Mouse (Mus musculus): Measurements from ENCODE around the gene Gbf1.

Gene Gbf1

DNA sequence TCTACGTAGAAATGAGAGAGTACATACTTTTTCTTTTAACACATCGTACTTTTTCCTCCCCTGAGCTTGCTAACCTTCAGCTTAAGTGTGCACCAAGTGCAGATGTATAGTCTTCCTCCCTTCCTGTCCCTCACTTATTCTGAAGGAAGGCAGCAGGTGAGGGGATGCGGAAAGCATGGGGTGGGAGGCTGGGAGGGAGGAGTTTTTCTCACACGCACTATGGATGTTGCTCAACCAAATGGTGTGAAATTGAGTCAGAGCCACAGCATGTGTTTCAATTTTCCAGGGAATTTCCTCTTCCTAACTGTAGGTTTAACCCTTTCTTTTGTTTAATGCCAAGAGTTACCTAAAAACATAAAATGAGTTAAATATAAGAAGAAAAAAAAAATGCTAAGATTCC lies 70.8 kb downstream of the Gbf1 start:
- no peak for DNase-seq (ENCODE audit: extremely low read depth, low read depth)

DNA sequence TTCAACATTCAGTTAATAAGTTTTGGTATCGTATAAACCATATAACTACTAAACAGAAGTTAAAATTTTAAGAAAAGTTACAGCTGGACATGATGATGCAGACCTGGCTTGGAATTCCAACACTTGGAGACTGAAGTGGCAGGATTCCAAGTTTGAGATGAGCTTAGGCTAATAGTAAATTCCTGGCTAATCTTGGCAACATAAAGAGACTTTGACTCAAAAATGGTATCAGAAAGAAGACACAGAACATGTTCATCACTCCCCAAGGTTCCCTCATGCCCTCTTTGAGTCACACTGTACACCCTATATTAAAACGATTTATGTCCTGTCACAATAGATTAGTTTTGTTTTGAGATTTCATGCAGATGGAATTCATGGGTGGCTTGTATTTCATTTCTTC lies 72.6 kb downstream of the Gbf1 start:
- no peak for DNase-seq (ENCODE audit: extremely low read depth, low read depth)

DNA sequence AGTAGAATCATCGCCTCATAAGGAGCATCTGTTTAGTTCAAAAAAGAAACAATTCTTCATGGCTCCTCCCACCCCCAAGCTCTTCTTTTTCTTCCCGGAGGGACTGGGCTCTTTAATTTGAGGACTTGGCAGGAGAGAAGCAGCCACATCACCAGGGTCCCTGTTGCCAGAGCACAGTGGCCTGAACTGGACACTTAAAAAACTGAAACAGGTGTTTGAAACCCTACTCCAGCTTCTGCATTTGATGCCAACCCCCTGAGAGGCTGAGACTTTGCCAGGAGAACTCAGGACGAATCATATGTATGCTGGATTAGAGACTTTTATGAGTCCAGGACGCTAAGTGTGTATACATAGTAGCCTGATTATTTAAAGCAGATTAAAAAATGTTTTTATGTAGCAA lies 73.2 kb downstream of the Gbf1 start:
- no peak for DNase-seq (ENCODE audit: extremely low read depth, low read depth)

DNA sequence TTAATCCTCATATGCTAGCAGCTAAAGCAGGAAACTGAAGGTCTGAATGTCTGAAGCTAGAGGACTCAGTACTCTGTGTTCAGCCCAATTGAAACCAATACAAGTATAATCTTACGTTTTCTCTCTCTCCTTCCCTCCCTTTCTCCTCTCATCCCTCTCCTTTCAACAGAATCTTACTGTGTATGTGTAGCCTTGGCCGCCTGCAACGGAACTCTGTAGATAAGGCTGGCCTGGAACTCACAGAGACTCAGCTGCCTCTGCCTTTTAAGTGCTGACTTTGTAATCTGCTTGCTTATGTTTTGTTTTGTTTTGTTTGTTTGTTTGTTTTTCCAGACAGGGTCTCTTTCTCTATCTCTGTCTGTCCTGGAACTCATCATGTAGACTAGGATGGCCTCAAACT lies 74.0 kb downstream of the Gbf1 start:
- DNase-seq (ENCODE audit: extremely low read depth, low read depth) = peak; percentile 44

DNA sequence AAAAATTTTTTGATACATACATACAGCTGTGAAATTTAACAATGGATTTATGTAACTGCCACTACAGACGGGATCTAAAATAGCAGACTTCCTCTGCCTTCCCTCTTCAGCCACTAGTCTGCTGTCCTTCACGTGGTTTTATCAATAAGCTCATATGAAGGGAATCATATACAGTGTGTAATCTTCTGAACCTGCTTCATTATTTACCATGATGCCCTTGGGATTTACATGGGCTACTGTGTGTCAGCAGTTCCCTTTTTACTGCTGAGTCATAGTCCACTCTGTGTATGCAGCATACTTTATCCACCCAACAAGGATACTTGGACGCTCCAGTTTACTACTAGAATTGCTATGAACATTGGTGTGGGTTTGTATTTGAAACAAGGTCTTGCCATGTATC lies 75.0 kb downstream of the Gbf1 start:
- peak; percentile 69 for DNase-seq (ENCODE audit: extremely low read depth, low read depth)

DNA sequence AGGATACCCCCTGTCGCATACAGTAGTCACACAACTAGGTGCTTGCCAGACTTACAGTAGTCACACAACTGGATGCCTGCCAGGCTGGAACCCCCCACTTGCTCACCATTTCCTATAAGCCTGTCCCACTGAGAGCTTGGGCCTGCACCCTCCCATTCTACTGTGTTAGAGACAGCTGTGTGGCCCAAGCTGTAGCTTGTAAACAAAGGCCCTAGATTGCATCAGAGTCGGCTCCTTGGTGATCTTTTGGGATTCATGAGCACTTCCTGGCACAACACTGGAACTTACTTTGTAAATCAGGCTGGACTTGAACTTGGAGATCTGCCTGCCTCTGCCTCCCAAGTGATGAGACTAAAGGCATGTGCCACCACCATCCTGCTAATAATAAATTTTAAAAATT lies 82.1 kb downstream of the Gbf1 start:
- no peak for DNase-seq (ENCODE audit: extremely low read depth, low read depth)

DNA sequence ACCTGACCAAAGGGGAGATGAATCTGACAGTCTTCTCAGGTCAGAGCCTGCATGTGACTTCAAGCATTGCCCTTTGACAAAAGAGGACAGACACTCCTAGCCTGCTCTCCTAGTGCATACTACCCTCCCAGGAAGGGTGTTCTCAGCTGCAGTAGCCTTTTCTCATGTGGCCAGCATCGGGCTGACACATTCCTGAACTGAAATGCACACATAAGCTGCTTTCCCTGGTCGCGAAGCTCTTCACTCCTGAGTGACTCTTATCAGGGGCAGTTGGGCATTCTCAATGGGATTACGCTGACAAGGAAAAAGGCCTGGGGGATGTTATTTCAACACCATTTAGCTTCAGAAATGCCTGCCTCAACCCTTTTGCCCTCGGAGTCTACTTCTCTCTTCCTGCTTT lies 84.3 kb downstream of the Gbf1 start:
- DNase-seq (ENCODE audit: extremely low read depth, low read depth) = no peak

DNA sequence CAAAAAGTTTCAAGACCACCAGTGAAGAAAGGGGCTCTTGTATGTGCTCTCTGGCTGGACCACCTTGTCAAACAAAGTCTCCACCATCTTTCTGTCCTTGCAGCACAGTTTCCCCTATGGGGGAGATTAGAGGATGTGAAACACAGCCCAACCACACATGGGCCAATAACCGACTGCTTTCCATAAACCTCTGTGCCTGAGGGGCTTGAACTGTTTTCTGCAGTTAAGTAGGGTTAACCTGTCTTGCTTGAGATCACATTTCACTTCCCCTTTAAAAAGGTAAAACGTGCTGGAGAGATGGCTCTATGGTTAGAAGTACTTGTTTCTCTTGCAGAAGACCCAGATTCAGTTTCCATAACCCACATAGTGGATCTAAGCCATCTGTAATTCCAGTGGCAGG lies 87.9 kb downstream of the Gbf1 start:
- no peak for DNase-seq (ENCODE audit: extremely low read depth, low read depth)

DNA sequence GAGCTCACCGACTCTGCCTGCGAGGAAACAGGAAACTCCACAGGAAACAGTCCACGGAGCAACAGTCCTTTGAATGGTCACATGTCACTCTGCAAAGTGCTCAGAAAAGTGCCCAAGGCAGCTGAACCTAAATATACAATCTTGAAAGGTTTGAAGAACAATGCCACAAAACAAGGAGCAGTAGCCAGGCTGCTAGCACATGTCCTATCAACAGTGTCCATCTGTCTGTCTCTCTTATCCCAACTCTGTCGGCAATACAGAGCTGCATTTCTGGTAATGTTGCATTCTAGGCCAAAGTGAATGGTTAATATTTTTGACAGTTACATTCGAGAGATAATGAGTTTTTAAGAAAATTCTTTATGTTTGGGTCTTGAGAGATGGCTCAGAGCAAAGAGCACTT lies 90.1 kb downstream of the Gbf1 start:
- no peak for DNase-seq (ENCODE audit: extremely low read depth, low read depth)

DNA sequence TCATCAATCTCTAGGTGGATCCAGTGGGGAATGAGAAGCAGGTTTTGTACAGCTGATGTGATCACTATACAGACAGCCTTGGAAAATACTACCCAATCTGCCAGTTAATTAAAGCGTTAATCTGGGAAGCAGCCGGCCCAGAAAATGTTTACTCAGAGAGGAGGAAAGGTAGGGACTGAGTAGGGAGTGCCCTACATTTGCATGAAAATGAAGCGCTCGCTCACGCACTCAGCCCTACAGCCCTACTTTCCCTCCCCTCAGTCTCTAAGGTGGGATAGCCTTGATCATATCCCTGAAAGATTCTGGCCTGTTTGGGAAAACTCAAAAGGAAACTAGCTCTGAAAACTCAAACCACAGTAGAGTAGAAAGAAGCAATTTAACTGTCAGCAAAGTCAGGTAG lies 92.3 kb downstream of the Gbf1 start:
- no peak for DNase-seq (ENCODE audit: extremely low read depth, low read depth)

DNA sequence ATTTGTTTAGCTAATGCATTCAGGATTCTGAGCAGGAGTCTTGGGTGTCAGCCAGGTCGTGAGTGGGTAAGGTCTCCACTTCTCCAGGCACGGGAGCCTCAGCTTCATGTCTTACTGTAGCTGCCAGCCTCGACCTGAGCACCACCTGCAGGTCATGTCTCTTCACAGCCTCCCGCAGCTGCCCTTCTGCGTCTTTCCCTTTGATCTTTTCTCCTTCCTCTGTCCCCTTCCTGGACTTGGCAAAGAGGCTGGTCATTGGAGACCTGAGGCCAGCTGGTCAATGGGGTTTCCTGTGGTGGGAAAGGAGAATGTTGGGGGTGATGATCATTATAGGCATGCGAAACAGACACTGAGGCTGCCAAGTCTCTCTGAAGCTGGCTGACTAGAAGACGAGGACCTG lies 96.7 kb downstream of the Gbf1 start:
- no peak for DNase-seq (ENCODE audit: extremely low read depth, low read depth)

DNA sequence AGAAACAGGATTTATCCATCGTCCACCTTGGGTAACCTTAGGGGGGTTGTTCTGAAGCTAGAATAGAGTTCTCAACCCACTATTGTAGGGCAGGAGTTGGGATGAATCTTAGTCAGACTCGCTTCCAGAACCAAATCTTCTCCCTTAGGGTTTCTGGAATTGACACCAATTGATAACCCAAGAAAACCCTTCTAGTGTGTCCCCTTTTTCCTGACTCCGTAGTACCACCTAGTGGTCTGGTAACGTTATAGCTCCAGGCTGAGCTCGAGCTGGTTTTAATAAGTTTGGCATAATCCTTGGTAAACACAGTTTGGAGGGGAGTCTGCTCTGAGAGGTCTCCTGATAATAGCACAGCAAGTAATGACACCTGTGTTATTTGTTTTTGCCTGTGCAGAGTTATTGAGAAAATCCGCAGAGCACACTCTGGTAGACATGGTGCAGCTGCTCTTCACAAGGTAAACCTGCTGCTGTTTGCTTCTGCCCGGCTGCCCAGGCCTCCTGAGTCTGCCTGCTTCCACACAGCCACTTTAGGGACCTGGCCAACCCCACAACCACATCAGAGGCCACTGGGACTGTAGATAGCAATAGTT lies 101.9 kb downstream of the Gbf1 start:
- peak; percentile 16 for DNase-seq (ENCODE audit: extremely low read depth, low read depth)

DNA sequence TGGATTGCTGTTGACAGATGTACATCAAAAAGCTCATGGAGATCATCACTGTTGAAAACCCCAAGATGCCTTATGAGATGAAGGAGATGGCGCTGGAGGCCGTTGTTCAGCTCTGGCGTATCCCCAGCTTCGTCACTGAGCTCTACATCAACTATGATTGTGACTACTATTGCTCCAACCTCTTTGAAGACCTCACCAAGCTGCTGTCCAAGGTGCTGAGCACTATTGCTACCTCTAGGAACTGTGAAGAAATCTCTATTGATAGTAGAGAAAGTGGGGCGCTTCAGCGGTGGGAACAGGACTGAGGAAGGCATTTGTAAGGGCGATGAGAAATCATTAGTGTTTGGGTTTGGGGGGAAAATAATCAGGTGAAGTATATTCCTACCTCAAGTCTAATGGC lies 112.5 kb downstream of the Gbf1 start:
- peak; percentile 19 for DNase-seq (ENCODE audit: extremely low read depth, low read depth)

DNA sequence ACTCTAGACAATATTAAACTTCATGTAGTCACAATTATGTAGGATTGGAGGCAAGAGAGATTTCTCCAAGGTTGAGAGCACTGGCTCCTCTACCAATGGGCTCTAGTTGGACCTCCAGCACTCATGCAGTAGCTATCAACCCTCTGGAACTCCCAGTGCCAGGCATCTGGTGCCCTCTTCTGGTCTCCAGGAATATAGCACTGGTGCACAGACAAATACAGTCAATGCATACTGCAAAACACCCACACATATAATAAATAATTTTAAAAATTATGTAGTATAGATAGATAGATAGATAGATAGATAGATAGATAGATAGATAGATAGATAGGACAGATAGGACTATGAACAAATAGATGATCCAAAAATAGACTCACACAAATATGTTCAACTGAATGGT lies 123.0 kb downstream of the Gbf1 start:
- peak; percentile 40 for DNase-seq (ENCODE audit: extremely low read depth, low read depth)

DNA sequence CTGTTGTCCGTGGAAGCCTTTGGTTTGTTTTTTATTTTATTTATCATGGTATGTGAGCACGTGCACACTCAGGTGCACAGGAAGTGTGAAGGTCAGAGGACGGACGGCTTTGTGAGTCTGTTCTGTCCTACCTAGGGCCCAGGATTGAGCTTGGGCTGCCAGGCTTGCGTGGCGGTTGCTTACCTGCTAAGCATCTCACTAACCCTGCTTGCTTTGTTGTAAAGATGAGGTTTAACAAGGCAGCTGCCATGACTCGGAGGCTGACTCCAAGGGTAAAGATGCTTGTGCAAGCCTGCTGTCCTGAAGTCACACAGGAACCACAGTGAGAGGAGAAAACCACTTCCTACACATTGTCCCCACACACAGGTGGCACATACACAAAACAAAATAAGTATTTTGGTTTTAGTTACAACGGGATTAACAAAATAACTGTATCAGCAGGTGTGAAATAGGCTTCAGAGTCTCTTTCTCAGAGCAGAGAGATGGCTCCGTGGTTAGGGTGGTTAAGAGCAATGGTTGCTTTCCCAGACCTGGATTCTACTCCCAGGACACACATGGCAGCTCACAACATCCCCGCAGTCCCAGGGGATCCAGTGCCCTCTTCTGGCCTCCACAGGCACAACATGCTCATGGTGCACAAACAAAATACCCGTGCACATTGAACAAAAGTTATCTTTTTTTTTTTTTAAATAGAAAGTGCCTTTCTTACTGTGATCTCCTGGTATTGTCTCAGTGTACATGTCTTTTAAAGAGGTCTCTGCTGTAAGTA lies 130.0 kb downstream of the Gbf1 start:
- no peak for DNase-seq (ENCODE audit: extremely low read depth, low read depth)

DNA sequence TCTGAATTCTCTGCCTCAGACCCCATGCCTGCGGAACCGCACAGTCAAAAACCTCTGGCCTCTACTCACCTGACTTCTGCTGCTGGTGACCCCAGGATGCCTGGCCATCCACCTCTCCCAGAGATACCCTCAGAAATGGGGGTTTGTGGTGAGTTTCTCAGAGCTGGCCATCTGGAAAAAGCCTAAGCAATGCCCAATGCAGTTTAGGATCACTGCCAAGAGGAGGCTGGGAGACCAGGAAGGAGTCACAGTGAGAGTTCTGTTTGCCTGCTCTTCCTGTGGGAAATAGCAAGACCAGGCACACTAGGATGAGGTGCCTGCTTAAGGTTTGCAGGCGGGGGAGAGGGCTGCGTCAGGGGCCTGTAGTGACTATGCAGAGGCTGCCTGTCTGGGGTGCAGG lies 132.4 kb downstream of the Gbf1 start:
- no peak for DNase-seq (ENCODE audit: extremely low read depth, low read depth)

DNA sequence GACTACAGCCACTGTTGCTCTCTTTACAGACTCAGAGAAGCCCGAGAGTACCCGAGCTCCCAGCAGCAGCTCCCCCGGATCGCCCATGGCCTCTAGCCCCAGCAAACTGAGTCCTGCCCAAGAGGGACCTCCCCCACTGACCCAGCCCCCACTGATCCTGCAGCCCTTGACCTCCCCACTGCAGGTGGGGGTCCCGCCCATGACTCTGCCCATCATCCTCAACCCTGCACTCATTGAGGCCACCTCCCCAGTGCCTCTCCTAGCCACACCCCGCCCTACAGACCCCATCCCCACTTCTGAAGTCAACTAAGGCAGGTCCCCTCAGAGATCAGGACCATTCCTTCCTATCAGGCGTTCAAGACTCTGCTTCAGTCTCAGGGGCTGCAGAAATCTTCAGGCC lies 133.3 kb downstream of the Gbf1 start:
- DNase-seq (ENCODE audit: extremely low read depth, low read depth) = no peak

DNA sequence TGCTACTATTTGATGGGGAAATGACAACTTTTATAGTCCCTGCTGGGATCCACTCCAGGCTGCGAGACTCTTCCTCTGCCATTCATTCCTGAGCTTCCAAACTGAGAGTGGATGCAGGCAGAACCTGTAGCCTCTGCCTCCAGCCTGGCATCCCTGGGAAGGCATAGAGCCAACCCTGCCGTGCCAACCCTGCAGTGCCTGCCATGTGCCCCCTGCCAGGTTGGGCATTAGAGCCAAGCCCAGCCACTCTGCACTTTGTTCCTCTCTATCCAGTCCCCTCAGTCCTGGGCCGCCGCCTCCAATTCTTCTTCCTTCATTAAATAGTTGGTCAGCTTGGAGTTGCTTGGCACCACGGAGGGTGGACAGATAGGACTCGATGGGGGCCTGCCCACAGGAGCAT lies 133.7 kb downstream of the Gbf1 start:
- no peak for DNase-seq (ENCODE audit: extremely low read depth, low read depth)

DNA sequence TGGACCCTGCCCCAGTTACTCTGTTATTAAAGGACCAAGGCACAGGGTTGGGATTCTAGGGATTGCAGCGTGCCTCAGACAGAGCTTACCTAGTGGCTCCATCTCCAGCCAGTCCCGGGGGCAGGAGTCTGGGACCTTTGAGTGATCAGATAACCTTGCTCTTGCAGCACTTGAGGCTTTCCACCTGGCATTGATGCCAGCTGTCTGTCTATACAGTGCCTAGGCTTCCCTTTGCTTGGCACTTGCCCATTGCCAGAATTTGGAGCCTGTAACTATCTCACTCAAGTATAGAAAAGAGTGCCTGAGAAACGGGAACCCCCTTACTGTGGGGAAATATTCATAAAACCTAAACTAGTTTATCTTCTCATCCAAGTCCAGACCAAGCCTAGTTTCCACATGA lies 134.6 kb downstream of the Gbf1 start:
- DNase-seq (ENCODE audit: extremely low read depth, low read depth) = no peak

DNA sequence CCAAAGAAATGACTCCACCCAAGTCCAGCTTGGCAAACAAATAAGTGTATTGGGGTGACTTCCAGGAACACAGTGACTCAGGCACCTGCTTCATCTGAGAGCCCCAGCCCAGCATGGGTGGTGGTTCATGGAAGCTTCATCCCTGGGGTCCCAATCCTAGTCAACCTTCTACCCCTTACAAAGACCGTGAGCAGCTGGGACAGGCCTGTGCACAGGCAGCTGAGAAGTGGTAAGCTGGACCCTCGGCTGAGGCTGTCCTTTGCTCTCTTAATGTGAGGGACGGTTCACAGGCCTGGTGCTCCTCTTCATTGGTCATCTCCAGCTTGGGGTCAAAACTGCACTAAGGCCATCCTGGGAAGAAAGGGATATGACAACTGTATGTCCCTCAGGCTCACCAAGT lies 135.3 kb downstream of the Gbf1 start:
- DNase-seq (ENCODE audit: extremely low read depth, low read depth) = no peak

DNA sequence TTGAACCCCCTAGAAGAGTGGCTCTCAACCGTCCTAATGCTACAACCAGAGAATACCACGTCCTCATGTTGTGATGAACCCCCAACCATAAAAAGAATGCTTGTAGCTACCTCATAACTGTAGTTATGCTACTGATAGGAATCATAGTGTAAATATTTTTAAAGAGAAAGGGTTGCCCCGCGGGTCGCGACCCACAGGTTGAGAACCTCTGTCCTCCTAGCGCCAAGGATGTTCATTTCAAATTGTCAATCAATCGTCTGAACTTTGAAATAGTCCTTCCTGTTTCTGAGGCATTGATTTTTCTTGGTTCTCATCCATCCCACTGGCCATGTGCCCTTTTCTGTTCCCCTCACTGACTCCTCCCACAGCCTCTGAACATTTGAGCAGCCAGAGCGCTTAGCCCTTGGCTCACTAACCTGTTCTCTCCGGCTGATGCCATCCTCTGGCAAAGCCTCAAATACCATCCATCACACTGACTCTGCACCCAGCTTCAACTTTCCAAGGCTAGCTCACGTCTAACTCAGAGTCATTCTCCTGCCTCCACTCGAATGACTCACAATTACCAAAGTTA lies 138.3 kb downstream of the Gbf1 start:
- DNase-seq (ENCODE audit: extremely low read depth, low read depth) = no peak

DNA sequence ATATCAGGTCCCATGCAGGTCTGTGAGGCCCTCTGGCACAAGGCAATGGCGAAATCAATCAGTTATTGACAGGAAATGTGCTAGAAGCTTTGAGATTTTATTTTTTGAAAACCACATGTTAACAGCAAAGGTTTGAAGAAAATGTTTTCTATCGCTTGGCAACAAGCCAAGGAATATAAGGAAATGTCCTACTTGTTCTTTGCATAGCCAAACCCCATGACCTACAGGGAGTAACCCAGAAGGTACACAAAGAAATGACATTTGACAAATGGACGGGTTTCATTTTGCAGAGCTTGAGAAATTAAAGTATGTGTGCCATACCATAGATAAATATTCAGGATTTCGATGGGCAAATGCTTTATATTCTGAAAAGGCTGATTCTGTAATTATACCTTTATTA lies 144.6 kb downstream of the Gbf1 start:
- DNase-seq (ENCODE audit: extremely low read depth, low read depth) = no peak
